Mouse (Mus musculus) myocyte (in vitro differentiated cells): ENCODE measurements at regions not wholly inside any gene's neighbourhood (a gene's known extent, or its start where the extent isn't known, plus 50 kb on each side); places are given as distances from the start of the nearest gene placed in this dataset.

Experiments used
- CEBPB ChIP-seq: IDR thresholded peaks from 2 replicates; pipeline ENCODE4 v1.6.1; 2011; ENCODE audit warnings: mild to moderate bottlenecking, moderate library complexity; ENCODE audit not compliant: poor library complexity, insufficient read depth, severe bottlenecking
- E2F4 ChIP-seq: IDR thresholded peaks from one replicate; pipeline ENCODE4 v1.6.1; 2011; ENCODE audit warnings: mild to moderate bottlenecking, control low read depth, moderate library complexity; ENCODE audit not compliant: insufficient read depth
- MAX ChIP-seq: IDR thresholded peaks from one replicate; pipeline ENCODE4 v1.6.1; 2011; ENCODE audit warnings: low read depth, mild to moderate bottlenecking, control low read depth
- MYOD1 ChIP-seq, 3 experiments: IDR thresholded peaks; one replicate each; pipeline ENCODE4 v1.6.1; 2011; ENCODE audit warnings: control low read depth in 2 of 3, low read depth in 2 of 3, mild to moderate bottlenecking in 2 of 3, moderate library complexity in 1 of 3; ENCODE audit not compliant: insufficient read length in 2 of 3, control insufficient read depth in 1 of 3
- MYOG ChIP-seq, 3 experiments: IDR thresholded peaks; one replicate each; pipeline ENCODE4 v1.6.1; 2011; ENCODE audit warnings: control low read depth in 2 of 3, low read depth in 2 of 3, mild to moderate bottlenecking in 2 of 3; ENCODE audit not compliant: insufficient read length in 2 of 3, control insufficient read depth in 1 of 3, insufficient read depth in 1 of 3
- POLR2A ChIP-seq: IDR thresholded peaks from one replicate; pipeline ENCODE4 v1.6.1; 2011; ENCODE audit warnings: low read depth, mild to moderate bottlenecking, control low read depth, moderate library complexity; ENCODE audit not compliant: insufficient read length
- POLR2AphosphoS2 ChIP-seq: IDR thresholded peaks from one replicate; pipeline ENCODE4 v1.6.1; 2011; ENCODE audit warnings: low read depth, control low read depth; ENCODE audit not compliant: insufficient read length
- REST ChIP-seq: IDR thresholded peaks from one replicate; pipeline ENCODE4 v1.6.1; 2011; ENCODE audit warnings: mild to moderate bottlenecking, control low read depth, moderate library complexity; ENCODE audit not compliant: insufficient read depth, insufficient read length
- SRF ChIP-seq: IDR thresholded peaks from one replicate; pipeline ENCODE4 v1.6.1; 2011; ENCODE audit warnings: low read depth; ENCODE audit not compliant: control insufficient read depth, insufficient read length
- TCF3 ChIP-seq: IDR thresholded peaks from one replicate; pipeline ENCODE4 v1.6.1; 2011; ENCODE audit warnings: low read depth, control low read depth; ENCODE audit not compliant: insufficient read length
- USF1 ChIP-seq: IDR thresholded peaks from one replicate; pipeline ENCODE4 v1.6.1; 2011; ENCODE audit warnings: low read depth, mild to moderate bottlenecking, control low read depth, moderate library complexity

DNA sequence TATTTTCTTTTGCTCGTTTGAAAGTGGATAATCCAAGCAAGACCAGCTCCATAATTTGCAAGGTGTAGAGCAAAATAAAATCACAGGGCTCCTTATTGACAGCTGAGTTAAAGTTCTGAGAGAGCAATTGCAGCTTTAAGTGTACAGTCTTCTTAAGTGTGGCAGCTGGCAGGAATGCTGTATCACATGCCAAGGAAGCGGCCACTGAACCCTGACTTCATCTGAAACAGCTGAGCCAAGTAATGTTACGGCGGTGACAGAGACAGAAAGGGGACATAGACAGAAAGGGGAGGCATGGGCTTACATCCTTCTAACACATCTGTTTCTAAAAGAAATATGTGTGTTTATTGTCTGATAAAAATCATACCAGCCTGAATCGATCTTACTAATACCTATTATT is 63.4 kb upstream of the Tas2r134 start:
- TF ChIP-seq REST (no peak), POLR2A (no peak), USF1 (no peak), E2F4 (no peak), MAX (no peak), MYOD1 (IDR thresholded peaks at IDR 0.05; ENCODE audit: control insufficient read depth in 1 of 3, insufficient read length in 2 of 3, low read depth in 2 of 3) (no peak), CEBPB (no peak), POLR2AphosphoS2 (no peak), SRF (no peak), TCF3 (no peak), MYOG (IDR thresholded peaks at IDR 0.05; ENCODE audit: control insufficient read depth in 1 of 3, insufficient read depth in 1 of 3, insufficient read length in 2 of 3, low read depth in 2 of 3) (no peak)
